Mouse (Mus musculus) neural tube, embryonic 11.5 days (tissue): ENCODE data around the gene Fam209. TPM values are rescaled to one million over a fixed set of nuclear protein-coding genes. Genes with fewer than 3 reads are reported as not detected.

Experiments
- ATAC-seq: fragments of 200-750 bp; cut with Nextera tagmentation; 2 replicates; pipeline ENCODE4 v1.8.0; 2017; ENCODE audit warnings: moderate number of reproducible peaks, mild to moderate bottlenecking, moderate TSS enrichment, moderate library complexity; ENCODE audit not compliant: insufficient read depth, low FRiP score, low TSS enrichment
- DNase-seq: peaks from one replicate; pipeline ENCODE4 v3.0.0-alpha.2; 2015; ENCODE audit warnings: low spot score
- H3K27ac ChIP-seq: fragments of 300-500 bp; sonication (generic); 2 replicates; pipeline ENCODE4 v1.5.1; 2014; ENCODE audit warnings: low read depth, mild to moderate bottlenecking, low read length
- H3K27me3 ChIP-seq: fragments of 300-500 bp; sonication (generic); 2 replicates; pipeline ENCODE4 v1.6.1; 2014; ENCODE audit warnings: mild to moderate bottlenecking, low read length, mixed read lengths; ENCODE audit not compliant: control insufficient read depth, insufficient read depth
- H3K36me3 ChIP-seq: fragments of 300-500 bp; sonication (generic); 2 replicates; pipeline ENCODE4 v1.6.1; 2014; ENCODE audit warnings: mild to moderate bottlenecking, low read length, moderate library complexity, mixed read lengths; ENCODE audit not compliant: control insufficient read depth, insufficient read depth
- H3K4me1 ChIP-seq: fragments of 300-500 bp; sonication (generic); 2 replicates; pipeline ENCODE4 v1.6.1; 2014; ENCODE audit warnings: low read length, mixed read lengths; ENCODE audit not compliant: control insufficient read depth, insufficient read depth
- H3K4me2 ChIP-seq: fragments of 300-500 bp; sonication (generic); 2 replicates; pipeline ENCODE4 v1.6.1; 2014; ENCODE audit warnings: low read depth, mild to moderate bottlenecking, moderate library complexity
- H3K4me3 ChIP-seq: fragments of 300-500 bp; sonication (generic); 2 replicates; pipeline ENCODE4 v1.5.1; 2014; ENCODE audit warnings: low read depth, low read length
- H3K9ac ChIP-seq: fragments of 300-500 bp; sonication (generic); 2 replicates; pipeline ENCODE4 v1.6.1; 2014; ENCODE audit warnings: mild to moderate bottlenecking, low read length
- H3K9me3 ChIP-seq: fragments of 300-500 bp; sonication (generic); 2 replicates; pipeline ENCODE4 v1.6.1; 2016; ENCODE audit warnings: low read length; ENCODE audit not compliant: control insufficient read depth
- WGBS: fragments of 180-500 bp; shearing (Covaris S2); extraction: QIAGEN DNeasy Blood & Tissue Kit; methylation state at CpG from one replicate; pipeline ENCODE4 v1.1.7; 2014; 5-methylcytosine and 5-hydroxymethylcytosine counted together
- polyA plus RNA-seq: library from polyadenylated mRNA; unstranded; fragments of >200 nt; fragmentation: Nextera tagmentation; extraction: Ambion mirVana; gene quantifications from 2 replicates; pipeline ENCODE4 v1.2.1, GENCODE M21; 2014

Gene Fam209
- polyA plus RNA-seq, 1 experiment from 2014 or later, result not detected

GRCm38 (mm10) chr2:172484696-172485370 lies 12.5 kb downstream of the Fam209 start:
- ATAC-seq, result no peak
- H3K27ac ChIP-seq, result no peak overlapping the region
- H3K27me3 ChIP-seq, result no peaks in the 10 kb centered on the region
- no peaks in the 10 kb centered on the region for H3K4me1 ChIP-seq
- no peak for DNase-seq
- H3K36me3 ChIP-seq, result no peaks in the 10 kb centered on the region
- H3K9me3 ChIP-seq, result no peaks in the 10 kb centered on the region
- no peak overlapping the region for H3K9ac ChIP-seq
- no peak overlapping the region for H3K4me3 ChIP-seq
- WGBS, result 41% methylated on average over 12 of the region's 12 CpGs
- H3K4me2 ChIP-seq, result no peak overlapping the region

GRCm38 (mm10) chr2:172496736-172497345 lies 24.5 kb downstream of the Fam209 start:
- DNase-seq, result no peak
- no peak overlapping the region for H3K9ac ChIP-seq
- 73% methylated on average over 8 of the region's 8 CpGs for WGBS

GRCm38 (mm10) chr2:172498823-172499222 lies 26.5 kb downstream of the Fam209 start:
- H3K9ac ChIP-seq, result no peak overlapping the region
- ATAC-seq, result no peak
- 61% methylated on average over 3 of the region's 3 CpGs for WGBS

More at GRCm38 (mm10) chr2:172496736-172497345, 24.5 kb downstream of the Fam209 start:
- Histone ChIP-seq H3K4me3 (no peak overlapping the region), H3K4me2 (no peak overlapping the region), H3K36me3 (no peaks in the 10 kb centered on the region), H3K27me3 (no peaks in the 10 kb centered on the region), H3K9me3 (no peaks in the 10 kb centered on the region), H3K4me1 (no peaks in the 10 kb centered on the region), H3K27ac (no peak overlapping the region)
- ATAC-seq, result no peak

DNA sequence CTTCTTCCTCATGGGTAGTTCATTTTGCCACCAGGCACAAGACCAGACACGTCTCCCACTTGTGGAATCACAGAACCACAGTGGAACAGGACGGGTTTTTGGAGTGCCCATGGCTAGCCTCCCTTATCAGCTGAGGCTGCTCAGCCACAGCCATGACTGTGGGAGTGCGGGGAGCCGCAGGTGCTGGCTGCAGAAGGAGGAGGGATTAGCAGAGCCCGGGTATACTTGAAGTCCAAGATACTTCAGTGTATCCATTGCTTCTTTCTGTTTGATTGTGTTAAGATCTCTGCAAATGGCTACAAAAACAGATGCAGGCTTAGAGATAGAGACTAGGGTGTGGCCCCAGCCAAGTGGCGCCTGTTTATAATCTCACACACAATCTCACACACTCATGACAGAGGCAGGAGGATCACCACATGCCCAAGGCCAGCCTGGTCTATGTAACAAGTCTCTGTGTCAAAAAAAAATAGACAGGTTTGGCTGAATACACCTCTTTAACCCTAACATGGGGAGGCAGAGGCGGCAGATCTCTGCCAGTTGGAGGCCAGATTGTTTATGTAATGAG lies 28.5 kb downstream of the Fam209 start:
- Histone ChIP-seq H3K27me3 (no peaks in the 10 kb centered on the region), H3K9ac (no peak overlapping the region), H3K27ac (no peak overlapping the region), H3K9me3 (no peaks in the 10 kb centered on the region), H3K4me1 (no peaks in the 10 kb centered on the region), H3K4me3 (no peak overlapping the region), H3K4me2 (no peak overlapping the region), H3K36me3 (no peaks in the 10 kb centered on the region)
- ATAC-seq (no peak), DNase-seq (no peak)
- 59% methylated on average over 7 of the region's 7 CpGs for WGBS

More at GRCm38 (mm10) chr2:172498823-172499222, 26.5 kb downstream of the Fam209 start:
- Histone ChIP-seq H3K4me3 (no peak overlapping the region), H3K9me3 (no peaks in the 10 kb centered on the region), H3K36me3 (no peaks in the 10 kb centered on the region), H3K27me3 (no peaks in the 10 kb centered on the region), H3K27ac (no peak overlapping the region), H3K4me2 (no peak overlapping the region), H3K4me1 (no peaks in the 10 kb centered on the region)
- no peak for DNase-seq

DNA sequence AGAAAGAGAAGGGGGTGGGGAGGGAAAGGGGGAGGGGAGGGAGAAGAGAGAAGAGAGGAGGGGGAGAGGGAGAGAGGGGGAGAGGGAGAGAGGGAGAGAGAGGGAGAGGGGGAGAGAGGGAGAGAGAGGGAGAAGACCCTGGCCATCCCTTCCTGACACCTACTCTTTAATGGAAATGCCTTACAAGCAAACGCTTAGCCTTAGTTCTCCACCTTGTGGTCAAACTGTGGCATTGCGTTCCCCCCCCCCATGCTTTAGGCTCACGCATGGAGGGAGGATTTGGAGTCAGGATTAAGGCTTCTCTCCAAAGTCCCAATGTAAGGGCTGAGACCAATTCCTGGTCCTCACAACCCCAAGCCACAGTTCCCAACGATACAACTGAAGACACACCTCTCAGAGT lies 29.0 kb downstream of the Fam209 start:
- Histone ChIP-seq H3K36me3 (no peaks in the 10 kb centered on the region), H3K27me3 (no peaks in the 10 kb centered on the region), H3K27ac (no peak overlapping the region), H3K4me3 (no peak overlapping the region), H3K4me2 (no peak overlapping the region), H3K9ac (no peak overlapping the region), H3K9me3 (no peaks in the 10 kb centered on the region), H3K4me1 (no peaks in the 10 kb centered on the region)
- DNase-seq, result peak; percentile 68
- WGBS, result 10% methylated on average over 4 of the region's 4 CpGs
- ATAC-seq, result no peak

DNA sequence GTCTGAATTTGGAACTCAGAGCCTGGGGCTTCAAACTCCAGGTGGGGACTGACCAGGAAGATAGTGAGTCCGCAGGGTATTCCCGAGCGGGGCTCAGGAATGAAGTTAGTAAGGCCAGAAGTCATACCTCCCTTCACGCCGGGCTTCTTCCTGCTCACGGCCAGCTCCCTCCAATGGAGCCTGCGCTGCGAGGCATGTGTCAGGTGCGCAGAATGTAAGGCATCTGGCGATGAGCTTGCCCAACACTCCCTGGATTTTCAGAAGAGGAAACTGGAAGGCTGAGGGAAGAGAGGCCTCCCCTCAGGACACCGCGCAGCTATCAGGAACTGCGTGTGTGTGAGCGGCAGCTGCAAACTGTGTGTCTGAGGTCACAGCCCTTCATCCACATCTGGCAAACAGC lies 29.8 kb downstream of the Fam209 start:
- 63% methylated on average over 14 of the region's 14 CpGs for WGBS
- Histone ChIP-seq H3K9me3 (no peaks in the 10 kb centered on the region), H3K36me3 (no peaks in the 10 kb centered on the region), H3K4me3 (no peak overlapping the region), H3K9ac (no peak overlapping the region), H3K4me1 (no peaks in the 10 kb centered on the region), H3K27ac (no peak overlapping the region), H3K27me3 (no peaks in the 10 kb centered on the region), H3K4me2 (no peak overlapping the region)
- ATAC-seq (no peak), DNase-seq (no peak)

GRCm38 (mm10) chr2:172506121-172506520 lies 33.8 kb downstream of the Fam209 start:
- H3K9ac ChIP-seq, result no peak overlapping the region
- no peak overlapping the region for H3K4me3 ChIP-seq
- no peaks in the 10 kb centered on the region for H3K36me3 ChIP-seq
- H3K4me2 ChIP-seq, result no peak overlapping the region
- DNase-seq (no peak), ATAC-seq (no peak)
- 90% methylated on average over 7 of the region's 7 CpGs for WGBS
- H3K27me3 ChIP-seq, result no peaks in the 10 kb centered on the region
- H3K27ac ChIP-seq, result no peak overlapping the region
- no peaks in the 10 kb centered on the region for H3K9me3 ChIP-seq
- H3K4me1 ChIP-seq, result no peaks in the 10 kb centered on the region

- 88% methylated on average over 15 of the region's 15 CpGs for WGBS
- H3K9ac ChIP-seq, result no peak overlapping the region
- no peaks in the 10 kb centered on the region for H3K36me3 ChIP-seq
- no peak overlapping the region for H3K4me3 ChIP-seq
- DNase-seq (no peak), ATAC-seq (no peak)
- no peaks in the 10 kb centered on the region for H3K27me3 ChIP-seq
- H3K4me2 ChIP-seq, result no peak overlapping the region
- no peaks in the 10 kb centered on the region for H3K9me3 ChIP-seq
- H3K4me1 ChIP-seq, result no peaks in the 10 kb centered on the region
- no peak overlapping the region for H3K27ac ChIP-seq
Measured at GRCm38 (mm10) chr2:172510056-172510712, 37.9 kb downstream of the Fam209 start.
